Mouse (Mus musculus) midbrain, embryonic 14.5 days (tissue): ENCODE measurements around the gene Anxa9. TPM values are rescaled to one million over a fixed set of nuclear protein-coding genes. Genes with fewer than 3 reads are reported as not detected.

Experiments used
- ATAC-seq: fragments of 200-750 bp; cut with Nextera tagmentation; 2 replicates; pipeline ENCODE4 v1.8.0; 2017; ENCODE audit warnings: moderate number of reproducible peaks, moderate library complexity; ENCODE audit not compliant: low FRiP score, low TSS enrichment
- DNase-seq: peaks from one replicate; pipeline ENCODE4 v3.0.0-alpha.2; 2015
- H3K27ac ChIP-seq: fragments of 300-500 bp; sonication (generic); replicated peaks from 2 replicates; pipeline ENCODE4 v1.5.1; 2014; ENCODE audit warnings: mild to moderate bottlenecking, low read depth, low read length, moderate library complexity
- H3K27me3 ChIP-seq: fragments of 300-500 bp; sonication (generic); 2 replicates; pipeline ENCODE4 v1.6.1; 2014; ENCODE audit warnings: low read length, control low read depth, mixed read lengths; ENCODE audit not compliant: control insufficient read depth, insufficient read depth
- H3K36me3 ChIP-seq: fragments of 300-500 bp; sonication (generic); 2 replicates; pipeline ENCODE4 v1.6.1; 2014; ENCODE audit warnings: low read length, control low read depth; ENCODE audit not compliant: control insufficient read depth, insufficient read depth
- H3K4me1 ChIP-seq: fragments of 300-500 bp; sonication (generic); 2 replicates; pipeline ENCODE4 v1.6.1; 2014; ENCODE audit warnings: mild to moderate bottlenecking, antibody characterized with exemption, low read length, control low read depth; ENCODE audit not compliant: control insufficient read depth, insufficient read depth
- H3K4me2 ChIP-seq: fragments of 300-500 bp; sonication (generic); 2 replicates; pipeline ENCODE4 v1.6.1; 2014; ENCODE audit warnings: mild to moderate bottlenecking, low read length, moderate library complexity
- H3K4me3 ChIP-seq: fragments of 300-500 bp; sonication (generic); replicated peaks from 2 replicates; pipeline ENCODE4 v1.5.1; 2014; ENCODE audit warnings: low read depth, low read length
- H3K9ac ChIP-seq: fragments of 300-500 bp; sonication (generic); replicated peaks from 2 replicates; pipeline ENCODE4 v1.6.1; 2014; ENCODE audit warnings: mild to moderate bottlenecking, low read length, moderate library complexity
- H3K9me3 ChIP-seq: fragments of 300-500 bp; sonication (generic); 2 replicates; pipeline ENCODE4 v1.6.1; 2016; ENCODE audit warnings: low read length, control low read depth, mixed read lengths; ENCODE audit not compliant: control insufficient read depth
- WGBS: fragments of 180-500 bp; shearing (Covaris S2); extraction: QIAGEN DNeasy Blood & Tissue Kit; methylation state at CpG from one replicate; pipeline ENCODE4 v1.1.7; 2014; 5-methylcytosine and 5-hydroxymethylcytosine counted together
- polyA plus RNA-seq: library from polyadenylated mRNA; unstranded; fragments of >200 nt; fragmentation: Nextera tagmentation; extraction: Ambion mirVana; gene quantifications from 2 replicates; pipeline ENCODE4 v1.2.1, GENCODE M21; 2014

The Anxa9 gene
- polyA plus RNA-seq, 1 experiment from 2014 or later, result 0.55 TPM

DNA sequence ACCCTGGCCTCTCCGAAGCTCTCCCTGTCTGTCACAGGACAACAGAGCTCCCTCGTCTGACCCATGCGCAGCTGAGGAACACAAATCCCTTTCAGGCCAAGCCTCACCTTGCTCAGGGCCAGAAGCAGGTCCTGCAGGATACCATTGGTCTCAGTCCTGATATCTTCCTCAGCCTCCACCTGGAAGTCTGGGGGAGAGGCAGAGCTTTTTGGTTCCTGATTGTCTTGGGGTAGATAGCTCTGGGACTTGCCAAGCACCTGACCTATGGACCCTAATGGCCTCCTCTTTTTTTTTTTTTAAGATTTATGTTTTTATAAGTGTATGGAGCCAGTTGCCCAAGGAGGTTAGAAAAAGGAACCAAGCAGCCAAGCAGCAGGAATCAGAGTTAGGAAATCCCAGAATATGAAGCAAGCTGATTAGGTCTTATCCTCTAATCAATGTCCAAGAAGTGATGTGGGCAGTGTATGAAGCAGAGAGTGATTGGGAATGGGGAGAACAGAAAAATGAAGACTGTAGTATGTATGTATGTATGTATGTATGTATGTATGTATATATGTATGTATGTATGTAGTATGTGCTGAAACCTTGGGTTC is 5.7 kb downstream of the Anxa9 start:
- no peaks in the 10 kb centered on the region for H3K9me3 ChIP-seq
- DNase-seq (no peak), ATAC-seq (no peak)
- no peak overlapping the region for H3K27ac ChIP-seq
- no peak overlapping the region for H3K4me2 ChIP-seq
- no peaks in the 10 kb centered on the region for H3K4me1 ChIP-seq
- H3K27me3 ChIP-seq, result no peaks in the 10 kb centered on the region
- 79% methylated on average over 3 of the region's 3 CpGs for WGBS
- no peak overlapping the region for H3K4me3 ChIP-seq
- H3K36me3 ChIP-seq, result peaks cover 3% of the 10 kb centered on the region; the same call in 1 of the 2 replicates
- no peak overlapping the region for H3K9ac ChIP-seq

GRCm38 (mm10) chr3:95298018-95298417 is 9.0 kb downstream of the Anxa9 start:
- ATAC-seq (no peak), DNase-seq (no peak)
- no peaks in the 10 kb centered on the region for H3K27me3 ChIP-seq
- no peak overlapping the region for H3K9ac ChIP-seq
- no peak overlapping the region for H3K4me2 ChIP-seq
- H3K9me3 ChIP-seq, result no peaks in the 10 kb centered on the region
- H3K27ac ChIP-seq, result no peak overlapping the region
- H3K4me1 ChIP-seq, result no peaks in the 10 kb centered on the region
- no peak overlapping the region for H3K4me3 ChIP-seq
- 92% methylated on average over 7 of the region's 7 CpGs for WGBS
- H3K36me3 ChIP-seq, result peaks cover 30% of the 10 kb centered on the region

GRCm38 (mm10) chr3:95296103-95296469 is 10.9 kb downstream of the Anxa9 start:
- Histone ChIP-seq H3K9me3 (no peaks in the 10 kb centered on the region), H3K9ac (no peak overlapping the region), H3K27ac (no peak overlapping the region), H3K27me3 (no peaks in the 10 kb centered on the region), H3K4me3 (no peak overlapping the region), H3K4me1 (no peaks in the 10 kb centered on the region), H3K36me3 (peaks cover 47% of the 10 kb centered on the region), H3K4me2 (no peak overlapping the region)
- DNase-seq (peak; percentile 70), ATAC-seq (no peak)
- WGBS, result 13% methylated on average over 5 of the region's 5 CpGs

- 87% methylated on average over 11 of the region's 11 CpGs for WGBS
- ATAC-seq, result no peak
- Histone ChIP-seq H3K9ac (no peak overlapping the region), H3K4me3 (no peak overlapping the region), H3K4me2 (no peak overlapping the region), H3K9me3 (no peaks in the 10 kb centered on the region), H3K27ac (no peak overlapping the region), H3K36me3 (peaks cover 53% of the 10 kb centered on the region), H3K4me1 (no peaks in the 10 kb centered on the region), H3K27me3 (no peaks in the 10 kb centered on the region)
- no peak for DNase-seq
Observed at GRCm38 (mm10) chr3:95295321-95296102, 11.5 kb downstream of the Anxa9 start.

GRCm38 (mm10) chr3:95294718-95295117 is 12.3 kb downstream of the Anxa9 start:
- no peaks in the 10 kb centered on the region for H3K9me3 ChIP-seq
- no peak for ATAC-seq
- H3K36me3 ChIP-seq, result peaks cover 61% of the 10 kb centered on the region
- no peak overlapping the region for H3K27ac ChIP-seq
- 91% methylated on average over 5 of the region's 5 CpGs for WGBS
- H3K9ac ChIP-seq, result no peak overlapping the region
- H3K4me2 ChIP-seq, result no peak overlapping the region
- H3K4me3 ChIP-seq, result no peak overlapping the region
- H3K27me3 ChIP-seq, result no peaks in the 10 kb centered on the region
- DNase-seq, result no peak
- H3K4me1 ChIP-seq, result no peaks in the 10 kb centered on the region

DNA sequence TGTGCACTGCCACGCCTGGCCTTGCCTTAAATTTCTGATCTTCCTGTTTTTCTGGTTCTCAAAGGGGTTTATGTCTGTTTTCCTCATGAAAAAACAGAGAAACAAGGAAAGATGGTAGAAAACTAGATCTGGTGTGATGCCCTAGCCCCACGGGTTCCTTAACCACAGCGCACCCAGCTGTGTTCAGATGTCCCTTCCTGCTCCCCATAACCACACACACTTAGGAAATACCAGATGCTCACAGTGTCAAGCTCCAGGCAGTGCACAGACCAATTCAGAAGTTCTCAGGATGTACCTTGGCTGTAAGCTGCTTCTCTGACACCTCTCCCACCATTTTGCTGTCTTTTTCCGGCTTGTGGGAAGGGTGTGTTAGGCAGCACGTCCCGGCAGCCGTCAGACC is 12.7 kb downstream of the Anxa9 start:
- Histone ChIP-seq H3K9me3 (no peaks in the 10 kb centered on the region), H3K4me2 (no peak overlapping the region), H3K36me3 (peaks cover 65% of the 10 kb centered on the region), H3K27ac (no peak overlapping the region), H3K4me3 (no peak overlapping the region), H3K27me3 (no peaks in the 10 kb centered on the region), H3K9ac (no peak overlapping the region), H3K4me1 (no peaks in the 10 kb centered on the region)
- ATAC-seq, result no peak
- 87% methylated on average over 7 of the region's 7 CpGs for WGBS
- DNase-seq, result no peak

- ATAC-seq, result no peak
- Histone ChIP-seq H3K36me3 (peaks cover 68% of the 10 kb centered on the region), H3K4me2 (no peak overlapping the region), H3K27me3 (no peaks in the 10 kb centered on the region), H3K27ac (no peak overlapping the region), H3K9ac (no peak overlapping the region), H3K9me3 (no peaks in the 10 kb centered on the region), H3K4me1 (no peaks in the 10 kb centered on the region), H3K4me3 (no peak overlapping the region)
- 85% methylated on average over 11 of the region's 11 CpGs for WGBS
- no peak for DNase-seq
Observed at GRCm38 (mm10) chr3:95293537-95293936, 13.4 kb downstream of the Anxa9 start.

- ATAC-seq, result no peak
- no peak overlapping the region for H3K4me3 ChIP-seq
- 83% methylated on average over 2 of the region's 2 CpGs for WGBS
- no peak for DNase-seq
- no peaks in the 10 kb centered on the region for H3K9me3 ChIP-seq
- no peak overlapping the region for H3K4me2 ChIP-seq
- no peaks in the 10 kb centered on the region for H3K27me3 ChIP-seq
- H3K36me3 ChIP-seq, result peaks cover 74% of the 10 kb centered on the region
- no peak overlapping the region for H3K27ac ChIP-seq
- no peak overlapping the region for H3K9ac ChIP-seq
- H3K4me1 ChIP-seq, result no peaks in the 10 kb centered on the region
Observed at GRCm38 (mm10) chr3:95292899-95293298, 14.1 kb downstream of the Anxa9 start.

DNA sequence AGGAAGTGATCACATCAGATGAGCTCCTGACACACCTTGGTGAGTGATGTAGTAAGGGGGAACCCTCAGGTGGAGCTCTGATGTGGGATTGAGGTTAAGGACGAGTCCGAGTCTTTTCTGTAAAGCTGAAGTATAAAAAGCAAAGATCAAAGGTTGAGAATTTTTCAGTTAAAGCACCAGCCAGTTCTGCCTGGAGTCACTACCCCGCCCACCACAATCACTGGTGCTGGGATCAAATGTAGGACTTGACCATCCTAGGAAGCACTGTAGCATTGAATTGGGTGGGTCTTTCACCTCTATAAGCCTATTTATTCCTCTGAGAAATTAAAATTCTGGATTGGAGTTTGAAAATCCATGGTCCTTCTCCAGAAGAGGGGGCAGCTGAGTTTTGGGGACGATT is 15.9 kb downstream of the Anxa9 start:
- no peaks in the 10 kb centered on the region for H3K9me3 ChIP-seq
- WGBS, result 93% methylated on average over 4 of the region's 4 CpGs
- H3K36me3 ChIP-seq, result peaks cover 78% of the 10 kb centered on the region

More for the DNA sequence above, 15.9 kb downstream of the Anxa9 start:
- Histone ChIP-seq H3K4me3 (no peak overlapping the region), H3K4me1 (no peaks in the 10 kb centered on the region), H3K27ac (no peak overlapping the region), H3K27me3 (no peaks in the 10 kb centered on the region), H3K9ac (no peak overlapping the region), H3K4me2 (no peak overlapping the region)
- DNase-seq (no peak), ATAC-seq (no peak)
